Mouse (Mus musculus): ENCODE measurements around the gene Cables2.
"Not testable (repeated sequence)": the region's sequence is repeated elsewhere in the genome, so short reads cannot be mapped to it uniquely, and the experiment has no call there.

Gene Cables2

GRCm38 (mm10) chr2:180276851-180277259 is 3.6 kb upstream of the Cables2 start:
- DNase-seq: peak; percentile 35

- DNase-seq: no peak
Measured at GRCm38 (mm10) chr2:180276385-180276784, 3.1 kb upstream of the Cables2 start.

DNA sequence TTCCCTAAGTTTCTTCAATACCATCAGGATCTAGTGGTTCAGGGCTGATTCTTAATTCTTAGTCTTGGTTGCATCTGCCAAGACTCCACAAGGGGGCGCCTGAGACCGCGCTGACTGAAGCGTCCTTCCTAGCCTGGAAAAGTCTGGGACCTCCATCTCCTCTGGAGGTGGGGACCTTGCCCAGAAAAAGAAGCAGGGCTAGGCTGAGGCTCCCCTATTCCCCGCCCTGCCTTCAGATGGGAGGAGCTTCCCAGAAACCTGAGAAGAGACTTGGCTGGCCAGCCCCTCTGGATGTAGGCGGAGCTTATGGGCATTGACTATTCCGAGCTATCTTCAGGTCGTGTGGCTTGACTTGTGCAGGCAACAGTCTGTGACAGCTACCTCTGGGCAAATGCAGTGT is 2.5 kb upstream of the Cables2 start:
- peak; percentile 83 for DNase-seq

- DNase-seq: no peak
Measured at GRCm38 (mm10) chr2:180274523-180274922, 1.2 kb upstream of the Cables2 start.

DNA sequence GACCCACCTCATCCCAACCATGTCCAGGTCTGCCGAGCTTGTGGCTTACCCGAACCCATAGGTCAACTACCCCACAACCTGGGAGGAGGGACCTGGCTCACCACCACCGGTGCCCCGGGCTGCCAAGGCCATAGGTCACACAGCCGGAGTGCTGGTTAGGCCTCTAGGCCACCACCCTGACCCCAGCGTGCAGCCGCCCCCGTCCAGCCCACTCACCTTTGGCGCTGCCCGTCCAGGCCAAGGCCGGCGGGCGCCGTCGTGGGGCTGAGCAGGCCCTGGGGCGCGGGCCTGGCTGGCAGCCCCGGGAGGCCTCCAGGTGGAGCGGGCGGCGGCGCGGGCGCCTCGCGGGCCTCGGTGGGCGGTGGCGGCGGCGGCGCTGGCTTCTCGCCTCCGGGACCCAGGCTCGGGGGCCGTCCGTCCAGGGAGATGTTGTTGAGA is 393 bp downstream of the Cables2 start:
- peak; percentile 80 for DNase-seq

DNA sequence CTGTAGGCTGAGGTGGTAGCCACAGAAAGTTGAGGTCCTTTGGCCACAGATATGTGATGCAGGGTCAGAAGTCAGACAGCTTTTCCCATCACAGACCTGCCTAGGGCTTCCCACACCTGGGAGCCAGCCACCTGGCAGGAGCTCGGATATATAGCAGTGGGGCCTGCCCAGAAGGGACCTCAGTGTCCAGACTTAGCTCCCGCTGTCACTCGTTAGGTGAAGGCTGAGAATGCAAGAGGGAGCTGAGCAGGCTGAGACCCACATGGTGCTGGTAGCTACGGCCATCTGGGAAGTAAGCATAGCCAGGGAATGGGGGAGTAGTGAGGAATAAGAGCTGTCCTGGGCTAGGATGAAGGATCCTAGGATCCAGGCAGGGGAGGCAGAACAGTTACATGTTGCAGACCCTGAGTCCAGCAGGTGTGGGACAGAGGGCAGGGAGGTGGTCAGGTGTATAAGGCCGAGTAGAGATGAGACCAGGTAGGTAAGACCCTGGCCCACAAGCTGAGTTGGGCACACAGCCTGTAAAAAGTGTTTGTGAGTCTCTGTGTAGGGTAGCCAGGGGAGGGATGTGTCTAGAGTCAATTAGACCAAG is 1.4 kb downstream of the Cables2 start:
- DNase-seq: no peak

- no peak for DNase-seq
Measured at GRCm38 (mm10) chr2:180270537-180271255, 2.6 kb downstream of the Cables2 start.

DNA sequence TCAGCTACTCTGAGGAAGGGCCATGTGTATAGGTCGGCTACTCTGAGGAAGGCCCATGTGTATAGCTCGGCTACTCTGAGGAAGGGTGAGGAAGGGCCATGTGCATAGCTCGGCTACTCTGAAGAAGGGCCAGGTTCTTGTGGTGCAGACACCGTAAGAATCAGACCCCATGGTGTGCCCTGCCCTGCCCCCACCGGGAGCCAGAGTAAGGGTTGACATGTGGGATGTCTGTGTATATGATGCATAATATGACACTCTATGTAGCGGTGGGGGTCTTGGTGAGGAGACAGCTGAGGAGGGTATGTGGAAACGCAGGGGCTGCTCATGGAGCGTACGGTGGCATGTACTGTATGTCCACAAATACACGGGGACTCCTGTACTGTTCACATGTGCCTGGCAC is 4.0 kb downstream of the Cables2 start:
- DNase-seq: no peak

- DNase-seq: no peak
Measured at GRCm38 (mm10) chr2:180267955-180268354, 5.3 kb downstream of the Cables2 start.

DNA sequence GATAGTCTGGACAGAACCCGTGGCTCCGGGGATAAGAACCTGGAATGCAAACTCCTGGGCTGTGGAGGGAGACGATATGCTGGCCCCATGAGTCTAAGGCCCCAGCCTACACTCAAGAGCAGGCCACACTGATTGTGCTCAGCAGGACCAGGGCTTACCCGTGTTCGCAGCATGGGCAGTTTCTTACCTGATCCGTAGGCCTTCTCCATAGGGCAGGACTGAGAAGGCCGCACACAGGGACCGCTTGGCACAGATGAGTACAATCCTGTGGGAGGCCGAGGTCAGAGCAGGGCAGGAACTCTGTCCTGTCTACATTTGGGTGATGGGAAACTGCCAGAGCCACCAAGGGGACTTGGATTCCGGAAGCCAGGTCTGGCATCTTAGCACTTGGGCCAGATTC is 10.4 kb downstream of the Cables2 start:
- DNase-seq: no peak

DNA sequence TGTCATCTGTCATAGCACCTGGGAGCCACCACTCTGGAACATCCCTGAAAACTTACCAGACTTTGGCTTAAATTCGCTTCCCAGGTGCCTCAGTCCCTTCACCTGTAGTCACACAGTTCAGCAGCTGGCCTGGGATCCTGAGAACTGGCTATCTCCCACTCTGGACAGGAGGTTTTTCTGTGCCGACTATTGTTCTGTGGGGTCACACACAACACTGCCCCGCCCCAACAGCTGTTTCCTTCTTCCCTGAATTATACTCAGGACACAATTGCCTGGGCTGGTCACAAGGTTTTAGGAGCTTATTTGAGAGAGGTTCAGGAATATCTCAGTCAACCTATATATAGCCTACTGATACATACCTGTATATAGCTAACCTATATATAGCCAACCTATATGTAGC is 10.9 kb downstream of the Cables2 start:
- DNase-seq: no peak

DNA sequence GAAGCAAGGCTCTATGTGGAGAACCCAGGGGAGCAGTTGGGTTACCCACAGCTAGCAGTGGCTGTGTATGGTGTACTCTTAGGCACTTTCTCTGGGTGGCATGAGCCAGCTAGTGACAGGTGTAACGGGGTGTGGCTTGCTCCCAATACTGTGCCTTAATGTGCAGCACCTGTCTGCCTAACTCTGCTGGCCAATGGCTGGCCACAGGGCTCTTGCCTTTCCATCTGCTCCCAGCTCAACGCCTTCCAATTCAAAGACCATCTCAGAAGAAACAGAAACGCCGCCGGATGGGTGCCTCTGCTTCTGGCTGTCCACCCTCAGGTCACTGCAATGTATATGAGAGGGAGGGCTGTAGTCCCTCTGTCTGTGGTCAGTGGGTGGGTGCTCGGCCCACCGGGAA is 11.4 kb downstream of the Cables2 start:
- DNase-seq: no peak

DNA sequence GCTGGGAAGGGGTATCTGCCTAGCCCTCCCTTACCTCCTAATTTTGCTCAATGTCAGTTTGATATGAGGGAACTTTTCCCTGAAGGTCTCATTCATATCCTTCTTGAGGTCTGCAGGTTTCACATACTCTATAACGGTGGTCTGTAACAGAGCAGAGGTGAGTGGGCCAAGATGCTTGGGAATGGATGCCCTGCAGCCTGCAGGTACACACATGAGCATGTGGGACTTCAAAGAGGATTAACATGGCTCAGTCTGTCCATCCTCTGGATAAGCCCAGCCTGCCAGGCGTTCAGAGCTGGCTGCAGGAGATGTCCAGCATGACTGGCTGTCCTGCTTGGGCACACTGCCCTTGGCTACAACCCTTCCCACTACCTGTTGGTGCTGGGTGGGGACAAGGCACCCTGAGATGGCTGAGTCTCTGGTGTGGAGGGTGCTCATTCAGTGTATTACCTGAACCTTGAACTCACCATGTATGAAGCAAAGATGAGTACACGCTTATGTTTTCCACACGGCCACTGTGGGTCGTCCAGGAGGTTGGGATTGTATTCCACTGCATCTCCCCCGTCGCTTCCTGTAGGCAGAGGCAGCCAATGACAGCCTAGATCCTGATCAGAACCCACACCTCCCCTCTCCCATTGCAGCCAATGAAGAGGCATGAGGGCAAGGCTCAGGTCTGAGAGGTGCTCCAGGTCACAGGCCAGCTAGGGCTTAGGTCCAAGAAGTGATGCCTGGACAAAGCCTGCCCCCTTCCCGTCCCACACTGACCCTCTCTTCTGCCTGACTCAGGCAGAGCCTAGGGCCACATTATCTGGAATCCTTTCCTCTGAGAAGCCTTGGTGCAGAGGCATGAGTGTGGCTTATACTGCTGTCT is 12.5 kb downstream of the Cables2 start:
- DNase-seq: no peak

GRCm38 (mm10) chr2:180259826-180260609 is 13.3 kb downstream of the Cables2 start:
- not testable (repeated sequence) for DNase-seq

DNA sequence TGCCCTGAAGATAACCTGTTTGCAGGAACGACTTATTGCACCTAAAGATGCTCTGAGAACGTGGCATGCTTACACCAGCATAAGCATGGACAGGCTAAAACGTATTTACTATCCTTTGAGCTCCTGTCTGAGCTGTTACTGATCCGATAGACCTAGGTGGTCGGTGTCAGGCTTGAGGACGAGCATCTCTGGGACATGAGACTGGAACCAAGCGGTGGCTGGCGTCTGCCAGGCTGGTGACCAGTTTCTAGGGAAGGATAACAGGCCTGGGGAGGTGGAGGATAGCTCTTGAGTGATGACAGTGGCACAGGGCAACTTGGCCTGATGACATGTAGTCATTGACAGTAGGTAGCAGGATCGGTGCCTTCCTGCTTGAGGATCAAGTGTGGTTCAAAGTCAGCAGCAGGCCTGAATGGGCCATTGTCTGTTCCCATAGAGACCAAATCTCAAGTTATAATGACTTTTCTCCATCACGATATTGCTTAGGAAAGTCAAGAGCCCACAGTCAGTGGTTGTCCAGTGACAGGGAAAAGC is 14.3 kb downstream of the Cables2 start:
- not testable (repeated sequence) for DNase-seq

DNA sequence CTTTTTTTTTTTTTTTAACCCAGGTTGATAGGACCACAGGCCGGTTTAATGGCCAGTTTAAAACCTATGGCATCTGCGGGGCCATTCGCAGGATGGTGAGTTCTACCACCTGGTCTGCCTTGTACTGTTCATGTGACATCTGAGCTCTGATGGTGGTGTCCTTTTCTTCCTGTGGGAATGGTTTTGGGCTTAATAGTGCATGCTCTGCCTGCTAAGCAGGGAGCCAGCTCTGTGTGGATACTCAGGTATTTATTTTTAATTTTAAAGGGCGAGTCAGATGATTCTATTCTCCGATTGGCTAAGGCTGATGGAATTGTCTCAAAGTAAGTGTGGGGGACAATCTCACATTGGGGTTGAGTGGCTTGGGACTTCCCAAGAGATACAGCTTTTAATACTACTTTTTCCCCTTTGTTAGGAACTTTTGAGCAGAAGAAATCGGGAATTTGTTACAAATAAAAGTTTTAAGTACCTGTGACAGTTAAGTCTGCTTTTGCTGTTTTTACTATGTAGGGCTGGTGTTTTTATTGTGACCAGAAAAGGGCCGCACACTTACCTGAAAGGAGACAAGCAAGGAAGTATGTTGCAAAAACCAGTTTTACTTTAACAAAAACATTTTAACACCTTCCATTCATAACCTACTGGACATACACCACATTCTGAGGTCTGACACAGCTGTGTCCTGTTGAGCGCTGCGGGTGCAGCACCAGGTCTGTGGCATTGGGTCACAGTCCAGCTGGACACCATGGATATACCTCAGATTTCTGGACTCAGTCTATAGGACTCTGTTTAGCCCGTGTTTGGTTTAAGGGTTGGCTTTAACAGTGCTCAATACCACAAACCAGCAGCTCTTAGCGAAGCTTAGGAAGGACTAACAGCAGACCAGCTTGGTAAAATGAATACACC is 15.1 kb downstream of the Cables2 start:
- DNase-seq: no peak

- DNase-seq: peak; percentile 99
Measured at GRCm38 (mm10) chr2:180257001-180257521, 16.2 kb downstream of the Cables2 start, which contains the start of gene Rps21. TSS of gene Rps21 (plus strand) at chr2:180257377.

GRCm38 (mm10) chr2:180256296-180257000 is 16.8 kb downstream of the Cables2 start:
- no peak for DNase-seq

DNA sequence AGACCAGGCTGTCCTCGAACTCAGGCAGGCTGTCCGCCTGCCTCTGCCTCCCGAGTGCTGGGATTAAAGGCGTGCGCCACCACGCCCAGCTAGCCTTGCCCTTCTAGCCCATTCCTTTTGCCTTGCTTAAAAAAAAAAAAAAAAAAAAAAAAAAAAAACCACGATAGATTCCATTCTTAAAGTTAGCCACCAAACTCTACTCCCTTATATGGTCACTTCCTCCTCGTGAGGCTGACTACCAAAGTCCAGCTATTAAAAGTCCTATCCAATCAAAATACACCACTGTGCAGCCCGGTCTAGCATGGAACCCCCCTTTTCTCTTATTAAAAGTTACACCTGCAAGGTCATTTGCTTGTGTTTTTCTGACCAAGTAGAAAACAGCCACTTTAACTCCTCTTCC is 17.6 kb downstream of the Cables2 start:
- no peak for DNase-seq

DNA sequence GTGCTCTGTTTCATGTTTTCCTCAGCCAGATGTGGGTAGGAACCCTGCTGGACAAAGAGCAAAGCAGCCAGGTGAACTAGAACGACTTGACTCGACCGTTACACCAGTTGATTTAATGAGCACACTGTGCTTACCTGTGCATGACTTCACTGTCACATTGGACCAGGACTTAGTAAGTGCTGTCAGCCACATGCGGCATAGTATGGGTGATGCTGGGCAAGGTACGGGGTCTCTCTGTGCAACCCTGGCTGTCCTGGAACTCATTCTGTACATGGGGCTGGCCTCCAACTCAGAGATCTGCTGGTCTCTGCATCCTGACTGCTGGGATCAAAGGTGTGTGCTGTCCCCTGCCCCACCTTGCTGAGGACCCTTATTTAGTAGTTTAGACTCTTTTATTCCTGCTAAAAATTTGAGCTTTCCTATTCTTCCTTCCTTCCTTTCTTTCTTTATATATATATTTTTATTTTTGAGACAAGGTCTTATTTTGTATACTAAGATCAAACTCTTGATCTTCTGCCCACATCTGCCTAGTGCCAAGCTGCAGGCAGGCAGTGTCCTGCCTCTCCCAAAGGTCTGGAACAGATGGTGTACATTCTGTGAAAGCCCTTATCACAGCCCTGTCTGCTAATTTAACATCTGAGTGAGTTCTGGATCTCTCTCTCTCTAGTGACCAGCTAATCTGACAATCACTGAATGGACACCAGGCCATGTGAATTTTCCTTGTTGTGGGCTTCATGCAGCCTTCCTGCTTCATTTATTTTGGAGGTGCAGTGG is 18.7 kb downstream of the Cables2 start:
- no peak for DNase-seq
